Mouse (Mus musculus) cerebellum, adult 2 months (tissue): ENCODE measurements at regions not wholly inside any gene's neighbourhood (a gene's known extent, or its start where the extent isn't known, plus 50 kb on each side); places are given as distances from the start of the nearest gene placed in this dataset.

ENCODE experiments used
- CTCF ChIP-seq: fragments of 200-500 bp; IDR thresholded peaks from 2 replicates; pipeline ENCODE4 v1.5.1; 2011; ENCODE audit warnings: low read depth, mild to moderate bottlenecking, control low read depth, low read length, moderate library complexity, borderline replicate concordance; ENCODE audit not compliant: insufficient read depth
- POLR2A ChIP-seq: fragments of 200-500 bp; IDR thresholded peaks from 2 replicates; pipeline ENCODE4 v1.6.1; 2011; ENCODE audit warnings: low read length, control low read depth, borderline replicate concordance; ENCODE audit not compliant: insufficient read depth

GRCm38 (mm10) chr19:30380515-30381206, 147.9 kb downstream of the Mbl2 start:
- TF ChIP-seq POLR2A (no peak), CTCF (no peak)
